Mouse (Mus musculus) small intestine, adult 2 months (tissue): ENCODE results near the gene Nt5c3b.

ENCODE experiments used
- CTCF ChIP-seq: fragments of 200-500 bp; IDR thresholded peaks from 2 replicates; pipeline ENCODE4 v1.5.1; 2012; ENCODE audit warnings: low read depth, mild to moderate bottlenecking, control low read depth, inconsistent platforms, low read length, moderate library complexity, mixed read lengths; ENCODE audit not compliant: insufficient replicate concordance, insufficient read length; ENCODE audit errors: extremely low read depth
- POLR2A ChIP-seq: fragments of 200-500 bp; IDR thresholded peaks from 2 replicates; pipeline ENCODE4 v1.6.1; 2012; ENCODE audit warnings: low read depth, mild to moderate bottlenecking, control low read depth, inconsistent platforms, low read length, moderate library complexity

- no peak for TF ChIP-seq POLR2A
- TF ChIP-seq CTCF, result no peak
These were observed 23.7 kb upstream of the Nt5c3b start for GRCm38 (mm10) chr11:100465229-100465792.
